Comparison of ENCODE assay signal across 14 mouse cellular contexts in the genomic region with DNA sequence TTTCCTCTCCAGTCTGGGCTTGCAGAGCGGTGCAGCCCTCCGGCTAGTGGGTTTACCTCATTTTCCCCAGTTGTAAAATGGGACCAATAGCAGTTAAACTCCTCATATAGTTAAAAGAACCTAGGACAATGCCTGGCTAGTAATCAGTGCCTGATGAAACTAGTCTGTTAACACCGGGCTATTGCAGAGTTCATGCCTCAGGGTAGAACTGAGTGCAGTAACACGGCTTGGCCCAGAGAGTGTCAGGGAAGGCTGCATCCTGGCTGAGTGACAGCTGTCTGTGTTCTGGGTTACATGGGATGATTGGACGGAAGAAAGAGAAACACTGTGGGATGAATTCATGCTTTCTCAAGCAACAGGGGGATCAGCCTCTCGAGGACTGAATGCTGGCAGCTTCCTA. TPM values are rescaled to one million over a fixed set of nuclear protein-coding genes. Genes with fewer than 3 reads are reported as not detected.
DNase-seq lines count a peak whose midpoint lies in the region; ATAC-seq and TF ChIP-seq lines count a peak whose summit lies in the region.
"Had no signal": no experiment of that assay in that cellular context is flagged by ENCODE, and none has a peak within 500 bp of the region (broad histone marks: within the 10 kb centered on the region; RNA-seq: fewer than 3 reads in every experiment).

No protein-coding gene starts in this region.

- intact Hi-C loops in heart, adult 2 months (cut with DNase I), result no loop called here

- peak overlapping the region; percentile 6; the same call in 1 of the 2 replicates for H3K4me3 ChIP-seq in heart, embryonic 12.5 days
- H3K4me3 ChIP-seq in heart, adult 2 months, result no peak overlapping the region
- H3K4me3 ChIP-seq in intestine, postnatal 0 days (ENCODE audit: low read depth, low read length), result no peak overlapping the region
- no peak overlapping the region for H3K4me3 ChIP-seq in intestine, embryonic 15.5 days (replicated peaks)
- H3K4me3 ChIP-seq in midbrain, embryonic 15.5 days, result no peak overlapping the region
- no peak overlapping the region for H3K4me3 ChIP-seq in liver, postnatal 0 days (ENCODE audit: low read depth, low read length)
- H3K4me3 ChIP-seq: liver, embryonic 15.5 days; myocyte had no signal

- DNase-seq in heart, adult 2 months, result no peak
- DNase-seq in NIH3T3 (ENCODE audit: low read depth), result peak; percentile 16
- DNase-seq in liver, postnatal 0 days, result no peak
- DNase-seq in cerebellum, postnatal 36 days, result no peak
- DNase-seq: gastrocnemius, postnatal 36 days; right cerebral cortex, postnatal 14 days; thymus, adult 18-20 months had no signal

- no peak for ATAC-seq in heart, embryonic 12.5 days (ENCODE audit: insufficient number of reproducible peaks, low FRiP score)
- ATAC-seq in intestine, postnatal 0 days, result no peak
- ATAC-seq in intestine, embryonic 15.5 days, result no peak
- ATAC-seq in midbrain, embryonic 15.5 days (replicated peaks), result no peak
- ATAC-seq in liver, postnatal 0 days, result no peak
- ATAC-seq: Patski had no signal

- no peak overlapping the region for H3K27ac ChIP-seq in heart, embryonic 12.5 days (ENCODE audit: poor library complexity, severe bottlenecking)
- no peak overlapping the region for H3K27ac ChIP-seq in heart, adult 2 months
- no peak overlapping the region for H3K27ac ChIP-seq in intestine, postnatal 0 days (ENCODE audit: low read depth, low read length)
- no peak overlapping the region for H3K27ac ChIP-seq in intestine, embryonic 15.5 days
- no peak overlapping the region for H3K27ac ChIP-seq in midbrain, embryonic 15.5 days
- no peak overlapping the region for H3K27ac ChIP-seq in liver, postnatal 0 days (ENCODE audit: low read depth)
- H3K27ac ChIP-seq: liver, embryonic 15.5 days had no signal

- H3K36me3 ChIP-seq in heart, embryonic 12.5 days, result peaks cover 14% of the 10 kb centered on the region
- peaks cover 6% of the 10 kb centered on the region for H3K36me3 ChIP-seq in heart, adult 2 months (ENCODE audit: control insufficient read depth, insufficient read depth, low read length)
- H3K36me3 ChIP-seq in intestine, postnatal 0 days (ENCODE audit: control insufficient read depth, insufficient read depth), result 0 out of 2 replicates have a peak, but pooled peaks cover 3% of the 10 kb centered on the region
- no peaks in the 10 kb centered on the region for H3K36me3 ChIP-seq in intestine, embryonic 15.5 days
- H3K36me3 ChIP-seq in midbrain, embryonic 15.5 days (replicated peaks), result no peaks in the 10 kb centered on the region
- H3K36me3 ChIP-seq in liver, postnatal 0 days (replicated peaks; ENCODE audit: insufficient read depth, low read length), result no peaks in the 10 kb centered on the region
- H3K36me3 ChIP-seq: liver, embryonic 15.5 days had no signal

- H3K9me3 ChIP-seq in heart, embryonic 12.5 days (replicated peaks), result no peaks in the 10 kb centered on the region
- no peaks in the 10 kb centered on the region for H3K9me3 ChIP-seq in intestine, postnatal 0 days (ENCODE audit: control insufficient read depth)
- H3K9me3 ChIP-seq in intestine, embryonic 15.5 days, result no peaks in the 10 kb centered on the region
- H3K9me3 ChIP-seq in midbrain, embryonic 15.5 days, result no peaks in the 10 kb centered on the region
- H3K9me3 ChIP-seq in liver, postnatal 0 days (ENCODE audit: low read length), result no peaks in the 10 kb centered on the region
- H3K9me3 ChIP-seq: liver, embryonic 15.5 days had no signal

- 66% methylated on average over 6 of the region's 6 CpGs for WGBS in heart, embryonic 12.5 days
- WGBS in heart, adult 2 months, result 53% methylated on average over 6 of the region's 6 CpGs
- 65% methylated on average over 6 of the region's 6 CpGs for WGBS in intestine, postnatal 0 days
- 65% methylated on average over 6 of the region's 6 CpGs for WGBS in intestine, embryonic 15.5 days
- 70% methylated on average over 6 of the region's 6 CpGs for WGBS in midbrain, embryonic 15.5 days
- 70% methylated on average over 6 of the region's 6 CpGs for WGBS in liver, postnatal 0 days (ENCODE audit: insufficient replicate concordance)

- no peak for TF ChIP-seq CTCF in heart, adult 2 months (IDR thresholded peaks at IDR 0.05)
- TF ChIP-seq CTCF in intestine, postnatal 0 days (IDR thresholded peaks at IDR 0.05; ENCODE audit: low read depth), result no peak
- no peak for TF ChIP-seq CTCF in liver, postnatal 0 days (IDR thresholded peaks at IDR 0.05; ENCODE audit: low read depth)

- H3K79me2 ChIP-seq in heart, adult 2 months (replicated peaks; ENCODE audit: control insufficient read depth, insufficient read depth, low read length), result peaks cover 7% of the 10 kb centered on the region

- TF ChIP-seq POLR2A in heart, adult 2 months (IDR thresholded peaks at IDR 0.05; ENCODE audit: insufficient read depth, low read depth, low read length), result no peak

- H3K4me2 ChIP-seq in heart, embryonic 12.5 days, result peak overlapping the region; percentile 83
- H3K4me2 ChIP-seq in intestine, postnatal 0 days (replicated peaks; ENCODE audit: low read depth), result no peak overlapping the region
- no peak overlapping the region for H3K4me2 ChIP-seq in intestine, embryonic 15.5 days (replicated peaks)
- H3K4me2 ChIP-seq in midbrain, embryonic 15.5 days, result peak overlapping the region; percentile 7; the same call in 1 of the 2 replicates
- no peak overlapping the region for H3K4me2 ChIP-seq in liver, postnatal 0 days (ENCODE audit: low read depth, low read length)
- H3K4me2 ChIP-seq: liver, embryonic 15.5 days had no signal

- H3K4me1 ChIP-seq in heart, embryonic 12.5 days (replicated peaks), result peaks cover 55% of the 10 kb centered on the region
- peaks cover 9% of the 10 kb centered on the region for H3K4me1 ChIP-seq in heart, adult 2 months (ENCODE audit: control insufficient read depth, insufficient read depth, low read length)
- H3K4me1 ChIP-seq in intestine, postnatal 0 days (replicated peaks; ENCODE audit: control insufficient read depth, insufficient read depth, low read length), result no peaks in the 10 kb centered on the region
- peaks cover 12% of the 10 kb centered on the region for H3K4me1 ChIP-seq in intestine, embryonic 15.5 days (replicated peaks)
- H3K4me1 ChIP-seq in midbrain, embryonic 15.5 days, result peaks cover 27% of the 10 kb centered on the region
- H3K4me1 ChIP-seq in liver, postnatal 0 days (ENCODE audit: insufficient read depth), result peaks cover 10% of the 10 kb centered on the region; the same call in 1 of the 2 replicates

- no peak overlapping the region for H3K9ac ChIP-seq in heart, embryonic 12.5 days
- no peak overlapping the region for H3K9ac ChIP-seq in heart, adult 2 months (ENCODE audit: low read depth, low read length)
- peak overlapping the region; percentile 11; the same call in 1 of the 2 replicates for H3K9ac ChIP-seq in intestine, postnatal 0 days (ENCODE audit: low read depth, low read length)
- no peak overlapping the region for H3K9ac ChIP-seq in intestine, embryonic 15.5 days
- no peak overlapping the region for H3K9ac ChIP-seq in midbrain, embryonic 15.5 days
- no peak overlapping the region for H3K9ac ChIP-seq in liver, postnatal 0 days (replicated peaks)
- H3K9ac ChIP-seq: liver, embryonic 15.5 days had no signal

- H3K27me3 ChIP-seq in heart, embryonic 12.5 days (replicated peaks), result no peaks in the 10 kb centered on the region
- H3K27me3 ChIP-seq in heart, adult 2 months (ENCODE audit: control insufficient read depth, insufficient read depth, low read length), result no peaks in the 10 kb centered on the region
- no peaks in the 10 kb centered on the region for H3K27me3 ChIP-seq in intestine, postnatal 0 days (replicated peaks; ENCODE audit: control insufficient read depth, insufficient read depth, low read length)
- no peaks in the 10 kb centered on the region for H3K27me3 ChIP-seq in intestine, embryonic 15.5 days (replicated peaks)
- no peaks in the 10 kb centered on the region for H3K27me3 ChIP-seq in midbrain, embryonic 15.5 days (replicated peaks)
- H3K27me3 ChIP-seq in liver, postnatal 0 days (ENCODE audit: insufficient read depth, low read length), result no peaks in the 10 kb centered on the region
- H3K27me3 ChIP-seq: Patski had no signal

- TF ChIP-seq EP300 in heart, adult 2 months (IDR thresholded peaks at IDR 0.05; ENCODE audit: insufficient read depth, low read depth, low read length), result no peak
- no peak for TF ChIP-seq EP300 in liver, postnatal 0 days (IDR thresholded peaks at IDR 0.05; ENCODE audit: low read depth)

RNA-seq across cellular contexts. Expression of a gene that starts 3.1 kb away (rescaled TPM):
- polyA plus RNA-seq in heart, embryonic 12.5 days (2016; fragmentation: Nextera tagmentation; extraction: Ambion mirVana), result 40.1 and 40.7 TPM in 2 replicates
- total RNA-seq in heart, adult 2 months (2021), result 10 to 100 TPM; 33.2 to 33.6 TPM
- polyA plus RNA-seq in heart, adult 2 months (2012; rRNA removed), result 89.8 and 92.8 TPM in 2 replicates
- 8.6 and 12.7 TPM in 2 replicates for polyA plus RNA-seq in intestine, postnatal 0 days (2015; fragmentation: Nextera tagmentation; extraction: Ambion mirVana)
- 18.3 and 19.2 TPM in 2 replicates for polyA plus RNA-seq in intestine, embryonic 15.5 days (2015; fragmentation: Nextera tagmentation; extraction: Ambion mirVana)
- polyA plus RNA-seq in midbrain, embryonic 15.5 days (2015; fragmentation: Nextera tagmentation; extraction: Ambion mirVana), result 49.2 and 58.3 TPM in 2 replicates
- 3.8 and 3.9 TPM in 2 replicates for polyA plus RNA-seq in liver, postnatal 0 days (2015; fragmentation: Nextera tagmentation; extraction: Ambion mirVana)

Comparison
In these comparisons a context has a peak if more than half of its experiments do, and no peak if none do; other contexts are left out.
1. H3K4me2 ChIP-seq: peak in heart, embryonic 12.5 days (single experiment) and midbrain, embryonic 15.5 days (single experiment); none in intestine, postnatal 0 days (single experiment), intestine, embryonic 15.5 days (single experiment) and liver, postnatal 0 days (single experiment).